Mouse (Mus musculus) megakaryocyte, embryonic 14.5 days (primary cell): ENCODE measurements around the gene Hoxb4. TPM values are rescaled to one million over a fixed set of nuclear protein-coding genes. Genes with fewer than 3 reads are reported as not detected.
A peak's percentile ranks its signal among the peaks of the same experiment; 100 is the strongest.

Experiments used
- H3K27me3 ChIP-seq: replicated peaks from 2 replicates; pipeline ENCODE3; 2012; ENCODE audit warnings: inconsistent platforms
- H3K36me3 ChIP-seq: replicated peaks from 2 replicates; pipeline ENCODE3; 2012; ENCODE audit warnings: low read length, inconsistent platforms, mixed read lengths
- H3K4me1 ChIP-seq: 2 replicates; pipeline ENCODE4 v1.6.1; 2012; ENCODE audit warnings: inconsistent platforms
- H3K4me3 ChIP-seq: replicated peaks from 2 replicates; pipeline ENCODE3; 2012; ENCODE audit warnings: moderate library complexity, mild to moderate bottlenecking, inconsistent platforms
- H3K9me3 ChIP-seq: 2 replicates; pipeline ENCODE4 v1.6.1; 2012; ENCODE audit warnings: inconsistent platforms
- FLI1 ChIP-seq: IDR thresholded peaks from 2 replicates; pipeline ENCODE4 v1.6.1; 2012; ENCODE audit warnings: low read length, inconsistent platforms, mixed read lengths
- GATA1 ChIP-seq: IDR thresholded peaks from 3 replicates; pipeline ENCODE4 v1.6.1; 2012; ENCODE audit warnings: mixed read lengths, low read length, inconsistent platforms, borderline replicate concordance
- polyA plus RNA-seq: library from polyadenylated mRNA; stranded (reverse); fragments of >175 nt; gene quantifications from 2 replicates; pipeline ENCODE4 v1.2.3, GENCODE M21; 2012; ENCODE audit warnings: low replicate concordance; ENCODE audit not compliant: insufficient read depth

The Hoxb4 gene
- polyA plus RNA-seq, 1 experiment, result 4.5 TPM

- Histone ChIP-seq H3K27me3 (peaks cover 98% of the 10 kb centered on the region), H3K4me3 (peak overlapping the region; percentile 82), H3K36me3 (no peaks in the 10 kb centered on the region), H3K4me1 (peaks cover 34% of the 10 kb centered on the region), H3K9me3 (no peaks in the 10 kb centered on the region)
- TF ChIP-seq GATA1 (no peak), FLI1 (no peak)
Observed at GRCm38 (mm10) chr11:96284774-96285734, 33.0 kb upstream of the Hoxb4 start.

- Histone ChIP-seq H3K36me3 (no peaks in the 10 kb centered on the region), H3K4me3 (peak within 1 kb of the TSS; percentile 53), H3K27me3 (peaks cover 99% of the 10 kb centered on the region), H3K9me3 (no peaks in the 10 kb centered on the region), H3K4me1 (peaks cover 34% of the 10 kb centered on the region)
- TF ChIP-seq FLI1 (no peak), GATA1 (no peak)
Observed at GRCm38 (mm10) chr11:96285771-96286738, 32.0 kb upstream of the Hoxb4 start, which contains the start of gene Hoxb7. Gene Hoxb7 (plus strand): TSS chr11:96286623.

GRCm38 (mm10) chr11:96286739-96287385 lies 31.2 kb upstream of the Hoxb4 start:
- H3K4me3 ChIP-seq, result peak overlapping the region; percentile 53
- H3K36me3 ChIP-seq, result no peaks in the 10 kb centered on the region
- H3K9me3 ChIP-seq, result no peaks in the 10 kb centered on the region
- TF ChIP-seq FLI1 (no peak), GATA1 (no peak)
- peaks cover 34% of the 10 kb centered on the region for H3K4me1 ChIP-seq
- peaks cover 100% of the 10 kb centered on the region for H3K27me3 ChIP-seq

- Histone ChIP-seq H3K27me3 (peaks cover 100% of the 10 kb centered on the region), H3K4me3 (no peak overlapping the region), H3K4me1 (peaks cover 34% of the 10 kb centered on the region), H3K9me3 (no peaks in the 10 kb centered on the region), H3K36me3 (no peaks in the 10 kb centered on the region)
- TF ChIP-seq GATA1, result no peak
- no peak for TF ChIP-seq FLI1
Observed at GRCm38 (mm10) chr11:96287411-96287810, 30.7 kb upstream of the Hoxb4 start.

- Histone ChIP-seq H3K4me1 (peaks cover 38% of the 10 kb centered on the region), H3K9me3 (no peaks in the 10 kb centered on the region), H3K4me3 (no peak overlapping the region), H3K27me3 (peaks cover 100% of the 10 kb centered on the region), H3K36me3 (no peaks in the 10 kb centered on the region)
- TF ChIP-seq FLI1 (no peak), GATA1 (no peak)
Observed at GRCm38 (mm10) chr11:96288455-96289221, 29.4 kb upstream of the Hoxb4 start.

GRCm38 (mm10) chr11:96289293-96289692 lies 28.8 kb upstream of the Hoxb4 start:
- no peaks in the 10 kb centered on the region for H3K9me3 ChIP-seq
- H3K36me3 ChIP-seq, result no peaks in the 10 kb centered on the region
- TF ChIP-seq GATA1 (no peak), FLI1 (no peak)
- H3K27me3 ChIP-seq, result peaks cover 100% of the 10 kb centered on the region
- H3K4me1 ChIP-seq, result peaks cover 38% of the 10 kb centered on the region
- no peak overlapping the region for H3K4me3 ChIP-seq

- Histone ChIP-seq H3K9me3 (no peaks in the 10 kb centered on the region), H3K36me3 (no peaks in the 10 kb centered on the region), H3K4me1 (peaks cover 38% of the 10 kb centered on the region), H3K27me3 (peaks cover 100% of the 10 kb centered on the region), H3K4me3 (no peak overlapping the region)
- TF ChIP-seq GATA1 (no peak), FLI1 (no peak)
Observed at GRCm38 (mm10) chr11:96289837-96290236, 28.2 kb upstream of the Hoxb4 start.

- peaks cover 34% of the 10 kb centered on the region for H3K4me1 ChIP-seq
- no peaks in the 10 kb centered on the region for H3K36me3 ChIP-seq
- peaks cover 99% of the 10 kb centered on the region for H3K27me3 ChIP-seq
- TF ChIP-seq GATA1 (no peak), FLI1 (no peak)
- H3K4me3 ChIP-seq, result no peak overlapping the region
- no peaks in the 10 kb centered on the region for H3K9me3 ChIP-seq
Observed at GRCm38 (mm10) chr11:96290705-96291355, 27.2 kb upstream of the Hoxb4 start.
